Mouse (Mus musculus) bone marrow macrophage, adult 2 months (primary cell): ENCODE measurements around the gene Olfr156.

Experiments used
- CTCF ChIP-seq: IDR thresholded peaks from 2 replicates; pipeline ENCODE4 v1.5.1; 2012; ENCODE audit warnings: low read depth, mild to moderate bottlenecking, low read length, moderate library complexity
- POLR2A ChIP-seq: IDR thresholded peaks from 2 replicates; pipeline ENCODE4 v1.6.1; 2012; ENCODE audit warnings: mild to moderate bottlenecking, low read depth, low read length, borderline replicate concordance

DNA sequence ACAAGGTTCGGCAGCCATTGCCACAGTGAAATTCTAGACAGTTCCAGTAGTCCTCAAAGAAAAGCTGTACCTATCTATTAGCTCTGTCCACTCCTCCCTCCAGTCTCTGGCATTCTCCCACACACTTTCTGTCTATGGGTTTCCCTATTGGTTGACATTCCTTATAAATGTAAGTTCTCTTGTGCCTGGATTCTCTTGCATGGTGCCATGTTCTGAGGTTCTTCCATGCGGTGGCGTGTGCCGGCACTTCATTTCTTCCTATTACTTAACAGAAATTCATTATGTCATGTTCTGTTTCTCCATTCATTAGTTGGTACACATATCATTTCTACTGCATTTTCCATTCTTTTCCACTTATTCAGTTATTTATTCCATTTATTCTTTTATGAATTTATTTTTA, 5.1 kb upstream of the Olfr156 start:
- TF ChIP-seq POLR2A (no peak), CTCF (no peak)
